Mouse (Mus musculus): ENCODE results near the gene Srbd1.

The Srbd1 gene

DNA sequence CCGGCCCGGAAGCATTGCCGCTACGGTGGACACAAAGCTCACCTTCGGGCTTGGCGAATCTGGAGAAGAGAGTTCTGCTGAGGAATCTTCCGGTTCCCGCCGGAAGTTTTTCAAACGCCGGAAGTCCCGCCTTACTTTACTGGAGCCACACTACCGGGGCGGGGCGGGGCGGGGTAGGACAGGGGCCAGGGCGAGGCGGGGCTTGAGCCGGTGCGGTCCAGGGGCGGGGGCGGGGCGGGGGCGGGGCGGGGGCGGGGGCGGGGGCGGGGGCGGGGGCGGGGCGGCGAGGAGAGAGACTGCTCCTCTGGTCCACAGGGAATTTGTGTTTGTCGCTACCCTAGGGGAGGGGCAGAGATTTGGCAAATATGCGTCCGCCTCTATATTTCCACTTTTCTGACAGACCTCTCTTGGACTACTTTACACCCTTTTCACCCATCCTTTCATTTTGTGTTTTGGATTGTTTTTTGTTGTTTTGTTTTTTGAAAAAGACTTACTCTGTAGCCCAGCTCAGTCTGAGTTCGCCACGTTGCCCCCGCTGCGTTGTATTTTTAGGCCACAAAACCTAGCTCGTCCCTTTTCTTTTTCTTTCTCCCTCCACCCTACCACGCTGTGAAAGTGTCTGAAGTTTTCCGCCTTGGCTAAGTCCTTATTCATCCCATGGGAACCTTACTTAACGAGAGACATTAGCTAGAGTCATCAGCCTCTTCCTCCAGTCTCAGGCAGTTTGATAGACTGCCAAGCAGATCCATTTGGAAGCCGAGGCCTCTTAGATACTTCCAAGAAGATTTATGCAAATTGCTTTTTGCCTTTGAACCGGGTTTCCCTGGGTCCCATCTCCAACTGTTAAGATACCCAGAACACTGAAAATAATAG, at the start of gene Srbd1:
Gene Srbd1, minus strand, starts transcription at position 97 of the 873 bp plus-strand sequence.
- DNase-seq (ENCODE audit: low read depth, low spot score): peak; percentile 93

GRCm38 (mm10) chr17:86193979-86194378, 49.0 kb upstream of the Srbd1 start:
- DNase-seq (ENCODE audit: low read depth, low spot score): no peak

GRCm38 (mm10) chr17:86187777-86188176, 42.8 kb upstream of the Srbd1 start:
- DNase-seq (ENCODE audit: low read depth, low spot score): peak; percentile 57

- no peak for DNase-seq (ENCODE audit: low read depth, low spot score)
Measured at GRCm38 (mm10) chr17:86185584-86185983, 40.6 kb upstream of the Srbd1 start.

DNA sequence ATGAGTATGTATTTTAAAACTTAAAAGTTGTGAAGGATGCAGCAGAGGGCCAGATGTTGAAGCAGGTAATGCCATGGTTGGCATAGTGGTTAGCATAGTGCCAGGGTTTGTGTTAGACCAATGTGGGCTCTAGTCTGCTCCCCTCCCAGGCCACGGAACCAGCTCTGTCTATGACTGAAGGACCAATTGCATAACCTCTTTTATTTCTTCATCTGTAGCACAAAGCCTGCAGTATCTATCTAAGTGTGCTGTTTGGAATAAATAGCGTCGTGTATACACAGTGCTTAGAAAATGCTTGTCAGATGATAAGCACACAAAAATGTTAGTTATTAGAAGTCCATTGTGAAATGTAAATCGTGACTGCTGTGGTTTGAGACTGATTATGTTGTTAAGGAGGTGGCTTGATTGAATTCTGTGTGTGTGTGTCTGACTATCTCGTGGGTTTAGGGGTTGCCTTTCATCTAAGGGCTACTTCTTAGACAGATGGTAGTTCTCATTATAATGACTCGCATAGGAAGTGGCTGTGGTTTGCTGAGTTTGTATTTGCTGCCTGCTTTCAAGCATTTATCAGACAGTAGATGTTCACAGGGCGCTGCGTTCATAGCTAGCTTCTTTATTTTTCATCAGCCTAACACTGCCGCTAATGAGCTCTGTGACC, 39.7 kb upstream of the Srbd1 start:
- peak; percentile 50 for DNase-seq (ENCODE audit: low read depth, low spot score)

GRCm38 (mm10) chr17:86183788-86184187, 38.8 kb upstream of the Srbd1 start:
- DNase-seq (ENCODE audit: low read depth, low spot score): peak; percentile 29

GRCm38 (mm10) chr17:86176722-86177121, 31.7 kb upstream of the Srbd1 start:
- DNase-seq (ENCODE audit: low read depth, low spot score): no peak

DNA sequence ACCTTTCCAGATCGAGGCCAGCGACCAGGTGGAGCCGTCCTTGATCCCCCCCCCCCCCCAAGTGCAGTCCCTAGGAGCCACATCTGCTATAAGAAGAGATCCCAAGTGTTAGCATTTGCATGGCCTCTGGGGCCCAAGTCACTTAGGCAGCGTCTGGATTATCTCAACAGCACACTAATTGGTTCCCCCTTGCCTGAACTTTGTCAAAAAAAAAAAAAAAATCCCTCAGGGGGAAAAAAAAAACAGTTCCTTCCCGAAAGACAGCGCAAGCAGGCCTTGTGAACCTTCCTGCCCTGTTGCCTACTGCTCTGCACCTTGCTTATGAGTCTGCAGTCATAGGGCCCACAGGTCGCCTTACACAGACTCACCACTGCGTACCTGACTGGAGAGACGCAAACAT, 30.5 kb upstream of the Srbd1 start:
- no peak for DNase-seq (ENCODE audit: low read depth, low spot score)

DNA sequence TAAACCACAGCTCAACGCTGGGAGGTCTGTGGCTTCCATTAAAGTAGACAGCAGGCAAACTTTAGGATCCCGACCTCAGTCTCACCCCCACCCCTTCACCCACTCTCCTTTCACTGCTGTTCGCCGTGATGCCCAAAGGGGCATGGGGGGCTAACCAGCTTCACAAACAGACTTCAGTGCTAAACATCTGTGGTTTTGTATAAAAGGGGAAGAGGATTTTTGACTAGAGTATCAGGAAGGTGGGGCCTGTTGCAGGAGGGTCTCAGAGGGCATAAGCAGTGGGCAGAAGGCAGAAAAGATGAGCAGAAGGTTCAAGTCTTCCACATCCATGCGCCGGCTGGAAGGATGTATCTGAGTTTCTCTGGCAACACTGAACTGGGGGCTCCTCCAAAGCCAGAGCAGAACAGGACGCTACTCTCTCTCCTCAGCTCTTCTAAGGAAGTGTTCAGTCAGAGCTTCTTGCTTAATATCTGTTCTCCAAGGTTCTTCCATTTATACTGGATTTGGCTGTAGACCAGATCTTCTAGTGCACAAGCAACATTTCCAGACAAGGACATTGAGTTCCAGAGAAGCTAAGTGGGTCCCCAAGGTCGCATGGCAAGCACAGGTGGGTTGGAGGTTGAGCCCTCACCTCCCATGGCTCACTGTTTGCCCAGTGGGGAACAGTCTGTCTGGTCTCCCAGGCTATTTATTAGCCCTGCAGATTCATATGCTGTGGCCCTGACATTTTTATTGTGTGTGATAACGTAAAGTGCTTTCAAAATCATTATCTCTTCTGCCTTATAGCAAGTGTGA, 25.4 kb upstream of the Srbd1 start:
- DNase-seq (ENCODE audit: low read depth, low spot score): no peak

- DNase-seq (ENCODE audit: low read depth, low spot score): no peak
Measured at GRCm38 (mm10) chr17:86169092-86169491, 24.1 kb upstream of the Srbd1 start.

DNA sequence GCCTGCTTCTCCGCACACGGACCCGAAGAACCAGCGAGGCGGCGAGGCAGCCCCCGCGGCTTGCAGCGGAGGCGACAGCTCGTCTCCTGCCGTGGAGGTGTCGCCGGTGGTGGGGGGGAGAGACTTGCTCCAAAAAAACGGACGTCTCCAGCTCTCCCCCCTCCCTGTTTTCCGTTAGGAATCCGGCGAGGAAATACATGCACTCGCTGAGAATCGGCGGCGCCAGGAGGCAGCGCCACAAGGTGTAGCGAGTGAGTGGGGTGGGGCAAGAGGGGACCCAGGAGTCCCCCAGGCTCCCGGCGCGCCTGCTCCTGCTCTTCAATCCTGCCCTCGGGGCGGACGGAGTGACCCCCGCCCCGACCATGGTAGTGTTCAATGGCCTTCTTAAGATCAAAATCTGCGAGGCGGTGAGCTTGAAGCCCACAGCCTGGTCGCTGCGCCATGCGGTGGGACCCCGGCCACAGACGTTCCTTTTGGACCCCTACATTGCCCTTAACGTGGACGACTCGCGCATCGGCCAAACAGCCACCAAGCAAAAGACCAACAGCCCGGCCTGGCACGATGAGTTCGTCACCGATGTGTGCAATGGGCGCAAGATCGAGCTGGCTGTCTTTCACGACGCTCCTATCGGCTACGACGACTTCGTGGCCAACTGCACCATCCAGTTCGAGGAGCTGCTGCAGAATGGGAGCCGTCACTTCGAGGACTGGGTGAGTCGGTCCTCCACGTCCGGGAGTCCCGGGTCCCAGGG, 23.4 kb upstream of the Srbd1 start:
- peak; percentile 58 for DNase-seq (ENCODE audit: low read depth, low spot score)

- DNase-seq (ENCODE audit: low read depth, low spot score): peak; percentile 91
Measured at GRCm38 (mm10) chr17:86167320-86168230, 22.6 kb upstream of the Srbd1 start, which contains the start of gene Prkce. TSS of gene Prkce (plus strand) at chr17:86167785.

- peak; percentile 70 for DNase-seq (ENCODE audit: low read depth, low spot score)
Measured at GRCm38 (mm10) chr17:86166567-86167319, 21.8 kb upstream of the Srbd1 start.

- DNase-seq (ENCODE audit: low read depth, low spot score): peak; percentile 35
Measured at GRCm38 (mm10) chr17:86166051-86166566, 21.1 kb upstream of the Srbd1 start.

DNA sequence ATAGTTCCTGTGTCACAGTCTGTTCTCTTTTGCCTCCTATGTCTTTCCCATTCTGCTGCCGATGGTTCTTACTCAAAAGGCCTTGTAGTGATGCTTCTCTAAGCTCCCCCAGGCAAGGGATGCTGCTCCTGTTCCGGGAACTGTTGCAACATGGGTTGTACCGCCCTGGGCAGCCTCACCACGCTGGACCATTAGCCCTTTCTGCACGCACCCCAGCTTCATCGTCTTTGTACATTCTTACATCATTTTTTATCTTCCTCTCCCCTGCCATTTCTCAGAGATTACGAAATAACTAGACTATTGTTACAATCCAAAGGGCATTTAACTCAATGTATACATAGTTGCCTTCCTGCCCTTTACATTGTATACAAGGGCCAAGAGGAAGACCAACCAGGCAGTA, 19.4 kb upstream of the Srbd1 start:
- no peak for DNase-seq (ENCODE audit: low read depth, low spot score)

- DNase-seq (ENCODE audit: low read depth, low spot score): no peak
Measured at GRCm38 (mm10) chr17:86162672-86163071, 17.7 kb upstream of the Srbd1 start.

- DNase-seq (ENCODE audit: low read depth, low spot score): no peak
Measured at GRCm38 (mm10) chr17:86156999-86157398, 12.0 kb upstream of the Srbd1 start.

- DNase-seq (ENCODE audit: low read depth, low spot score): peak; percentile 71
Measured at GRCm38 (mm10) chr17:86150867-86151348, 5.9 kb upstream of the Srbd1 start.

DNA sequence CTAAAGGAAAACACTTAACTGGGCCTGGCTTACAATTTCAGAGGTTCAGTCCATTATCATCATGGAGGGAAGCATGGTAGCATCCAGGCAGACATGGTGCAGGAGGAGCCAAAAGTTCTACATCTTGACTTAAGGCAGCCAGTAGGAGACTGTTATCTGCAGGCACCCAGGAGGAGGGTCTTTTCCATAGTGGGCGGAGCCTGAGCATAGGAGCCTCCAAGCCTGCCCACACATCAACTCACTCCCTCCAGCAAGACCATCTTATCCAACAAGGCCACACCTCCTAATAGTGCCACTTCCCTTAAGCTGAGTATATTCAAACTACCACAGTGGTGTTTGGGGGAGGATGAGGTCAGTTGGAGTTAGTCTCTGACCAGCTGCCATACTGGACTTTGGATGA, 4.8 kb upstream of the Srbd1 start:
- DNase-seq (ENCODE audit: low read depth, low spot score): no peak

All from CD4-positive, CD25-positive, alpha-beta regulatory T cell, adult 2 months (primary cell).